ENCODE assay signal across 1 mouse cellular context in the genomic region with DNA sequence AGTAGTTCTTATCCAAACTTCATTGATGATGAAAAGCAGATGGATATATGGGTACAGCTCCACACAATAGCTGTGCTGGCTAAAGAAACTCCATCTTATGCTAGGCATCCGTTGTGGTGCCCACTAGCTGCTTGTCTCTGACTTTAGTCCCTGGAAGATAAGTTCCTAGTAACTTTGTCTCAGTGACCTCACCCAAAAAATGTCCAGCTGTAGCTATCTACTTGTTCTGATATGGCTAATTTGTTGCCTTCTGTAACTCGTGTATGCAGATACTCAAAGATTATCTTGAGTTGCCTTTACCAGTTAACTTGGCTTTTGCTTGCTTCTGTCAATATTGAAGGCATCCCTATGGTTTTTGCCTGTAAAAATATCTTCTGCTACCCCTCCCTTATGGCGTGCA.
A peak's percentile ranks its signal among the peaks of the same experiment; 100 is the strongest.
TF ChIP-seq lines count a peak whose summit lies in the region.

No protein-coding gene starts in this region.

TF ChIP-seq in MEL, 35 proteins besides CTCF, POLR2A, EP300 and RAD21:
- TF ChIP-seq UBTF (IDR thresholded peaks at IDR 0.05; ENCODE audit: borderline replicate concordance, insufficient read depth, low read depth, low read length), result no peak
- peak; percentile 45 for TF ChIP-seq ETS1 (IDR thresholded peaks at IDR 0.05; ENCODE audit: low read depth, low read length)
